Mouse (Mus musculus): ENCODE measurements around the gene Kdm6b. TPM values are rescaled to one million over a fixed set of nuclear protein-coding genes. Genes with fewer than 3 reads are reported as not detected.
A peak's percentile ranks its signal among the peaks of the same experiment; 100 is the strongest.
"Not testable (repeated sequence)": the region's sequence is repeated elsewhere in the genome, so short reads cannot be mapped to it uniquely, and the experiment has no call there.

The Kdm6b gene
- polyA plus RNA-seq, 1 experiment from 2014 or later: 26.2 TPM

DNA sequence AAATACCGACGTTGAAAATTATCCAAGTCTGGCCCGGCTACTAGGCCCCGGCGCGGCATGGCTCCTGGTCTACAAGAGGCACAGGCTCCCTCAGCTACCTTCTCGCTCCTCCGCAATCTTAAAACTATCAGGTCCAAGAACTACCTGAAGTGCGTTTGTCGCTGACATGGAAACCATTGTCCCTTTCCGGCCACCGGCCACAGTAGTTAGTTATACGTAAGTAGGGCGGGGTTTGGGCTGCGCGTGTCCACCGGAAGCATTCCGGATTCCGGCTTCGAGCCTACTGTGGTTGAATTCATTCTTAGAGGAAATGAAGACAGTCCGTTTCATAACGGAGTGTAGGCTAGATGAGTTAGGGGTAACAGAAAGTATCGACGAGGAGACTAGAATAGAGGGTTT is 18.2 kb downstream of the Kdm6b start, which contains the start of the genes Naa38 and Cyb5d1:
Naa38 (plus strand) TSS at position 253 of the 399 bp plus-strand sequence.
Cyb5d1 (minus strand) TSS at position 397 of the 399 bp plus-strand sequence.
- H3K27ac ChIP-seq (replicated peaks; ENCODE audit: low read depth, low read length): peak within 1 kb of the TSS; percentile 74
- not testable (repeated sequence) for H3K36me3 ChIP-seq (replicated peaks; ENCODE audit: control insufficient read depth, insufficient read depth, low read depth, low read length); H3K9me3 ChIP-seq (replicated peaks; ENCODE audit: control insufficient read depth, low read length); H3K4me1 ChIP-seq (ENCODE audit: control insufficient read depth, insufficient read depth, low read length); H3K27me3 ChIP-seq (ENCODE audit: control insufficient read depth, insufficient read depth, low read length)
- peak within 1 kb of the TSS; percentile 78 for H3K9ac ChIP-seq (replicated peaks; ENCODE audit: low read length)
- peak within 1 kb of the TSS; percentile 63 for H3K4me2 ChIP-seq (ENCODE audit: low read depth, low read length)
- H3K4me3 ChIP-seq (ENCODE audit: low read depth, low read length): peak within 1 kb of the TSS; percentile 52
- ATAC-seq (replicated peaks; ENCODE audit: insufficient number of reproducible peaks, low FRiP score, low TSS enrichment, low read depth): peak; percentile 31; the same call in 1 of the 2 replicates
- whole genome bisulfite sequencing: 0% methylated on average over 20 of the region's 24 CpGs
- DNase-seq (ENCODE audit: low spot score): peak; percentile 91

DNA sequence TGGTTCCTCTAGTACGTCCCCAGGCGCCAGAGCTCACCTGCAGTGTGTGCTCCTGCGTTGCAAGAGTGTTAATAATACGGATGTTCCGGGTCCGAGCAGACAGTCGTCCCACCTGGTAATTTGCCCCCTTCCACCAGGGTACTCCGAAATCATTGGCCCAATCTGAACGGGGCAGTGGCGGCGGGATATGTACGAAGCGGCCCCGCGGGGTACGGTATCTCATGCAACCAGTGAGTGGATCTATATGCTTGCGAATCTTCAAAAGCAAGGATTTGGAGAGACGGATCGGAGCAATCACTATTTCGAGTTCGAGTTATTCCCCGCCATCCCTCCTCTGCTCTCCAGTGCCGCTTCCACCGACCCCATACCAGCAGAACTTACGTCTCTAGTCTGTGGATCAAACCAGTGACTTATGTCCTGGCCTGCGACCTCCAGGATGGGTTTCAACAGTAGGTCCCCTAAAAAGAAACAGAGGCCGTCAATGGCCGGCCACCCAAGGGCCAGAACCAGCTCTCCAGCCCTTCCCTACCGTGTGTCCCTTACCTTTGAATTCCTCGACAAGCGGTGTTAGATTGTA is 18.8 kb downstream of the Kdm6b start:
- peak overlapping the region; percentile 52 for H3K4me3 ChIP-seq (ENCODE audit: low read depth, low read length)
- H3K36me3 ChIP-seq (replicated peaks; ENCODE audit: control insufficient read depth, insufficient read depth, low read depth, low read length); H3K27ac ChIP-seq (replicated peaks; ENCODE audit: low read depth, low read length); DNase-seq (ENCODE audit: low spot score); H3K27me3 ChIP-seq (ENCODE audit: control insufficient read depth, insufficient read depth, low read length); H3K4me1 ChIP-seq (ENCODE audit: control insufficient read depth, insufficient read depth, low read length); ATAC-seq (replicated peaks; ENCODE audit: insufficient number of reproducible peaks, low FRiP score, low TSS enrichment, low read depth); H3K9me3 ChIP-seq (replicated peaks; ENCODE audit: control insufficient read depth, low read length): not testable (repeated sequence)
- WGBS: 1% methylated on average over 31 of the region's 31 CpGs
- H3K4me2 ChIP-seq (ENCODE audit: low read depth, low read length): peak overlapping the region; percentile 63
- H3K9ac ChIP-seq (replicated peaks; ENCODE audit: low read length): peak overlapping the region; percentile 78

DNA sequence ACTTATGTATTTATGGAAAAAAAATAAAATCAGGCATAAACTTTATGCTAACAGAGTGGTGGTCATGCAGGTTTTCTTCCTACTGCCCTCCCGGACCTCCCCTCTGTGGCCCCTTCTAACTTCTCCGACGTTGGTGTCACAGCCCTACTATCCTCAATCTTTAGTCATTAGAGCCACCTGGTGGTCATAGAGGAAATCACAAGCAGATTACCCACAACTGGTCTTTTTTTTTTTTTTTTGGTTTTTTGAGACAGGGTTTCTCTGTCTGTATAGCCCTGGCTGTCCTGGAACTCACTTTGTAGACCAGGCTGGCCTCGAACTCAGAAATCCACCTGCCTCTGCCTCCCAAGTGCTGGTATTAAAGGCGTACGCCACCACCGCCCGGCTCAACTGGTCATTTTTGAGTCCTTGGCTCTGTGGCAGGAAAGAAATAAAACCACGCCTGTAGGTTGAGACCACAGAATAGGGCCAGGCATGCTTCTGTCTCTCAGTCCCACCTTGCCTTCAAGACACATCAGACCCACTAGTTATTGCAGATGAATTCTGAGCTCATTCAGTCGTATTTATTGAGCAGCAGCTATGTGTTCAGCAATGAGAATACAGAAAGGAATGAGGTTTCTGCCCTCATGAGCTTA is 23.0 kb downstream of the Kdm6b start:
- H3K27ac ChIP-seq (replicated peaks; ENCODE audit: low read depth, low read length): no peak overlapping the region
- H3K36me3 ChIP-seq (replicated peaks; ENCODE audit: control insufficient read depth, insufficient read depth, low read depth, low read length): no peaks in the 10 kb centered on the region
- no peak overlapping the region for H3K9ac ChIP-seq (replicated peaks; ENCODE audit: low read length)
- no peaks in the 10 kb centered on the region for H3K27me3 ChIP-seq (ENCODE audit: control insufficient read depth, insufficient read depth, low read length)
- no peak overlapping the region for H3K4me3 ChIP-seq (ENCODE audit: low read depth, low read length)
- no peaks in the 10 kb centered on the region; the same call in 1 of the 2 replicates for H3K4me1 ChIP-seq (ENCODE audit: control insufficient read depth, insufficient read depth, low read length)
- DNase-seq (ENCODE audit: low spot score) (peak; percentile 88), ATAC-seq (replicated peaks; ENCODE audit: insufficient number of reproducible peaks, low FRiP score, low TSS enrichment, low read depth) (no peak; the same call in 1 of the 2 replicates)
- WGBS: 45% methylated on average over 10 of the region's 10 CpGs
- H3K4me2 ChIP-seq (ENCODE audit: low read depth, low read length): no peak overlapping the region
- H3K9me3 ChIP-seq (replicated peaks; ENCODE audit: control insufficient read depth, low read length): no peaks in the 10 kb centered on the region

DNA sequence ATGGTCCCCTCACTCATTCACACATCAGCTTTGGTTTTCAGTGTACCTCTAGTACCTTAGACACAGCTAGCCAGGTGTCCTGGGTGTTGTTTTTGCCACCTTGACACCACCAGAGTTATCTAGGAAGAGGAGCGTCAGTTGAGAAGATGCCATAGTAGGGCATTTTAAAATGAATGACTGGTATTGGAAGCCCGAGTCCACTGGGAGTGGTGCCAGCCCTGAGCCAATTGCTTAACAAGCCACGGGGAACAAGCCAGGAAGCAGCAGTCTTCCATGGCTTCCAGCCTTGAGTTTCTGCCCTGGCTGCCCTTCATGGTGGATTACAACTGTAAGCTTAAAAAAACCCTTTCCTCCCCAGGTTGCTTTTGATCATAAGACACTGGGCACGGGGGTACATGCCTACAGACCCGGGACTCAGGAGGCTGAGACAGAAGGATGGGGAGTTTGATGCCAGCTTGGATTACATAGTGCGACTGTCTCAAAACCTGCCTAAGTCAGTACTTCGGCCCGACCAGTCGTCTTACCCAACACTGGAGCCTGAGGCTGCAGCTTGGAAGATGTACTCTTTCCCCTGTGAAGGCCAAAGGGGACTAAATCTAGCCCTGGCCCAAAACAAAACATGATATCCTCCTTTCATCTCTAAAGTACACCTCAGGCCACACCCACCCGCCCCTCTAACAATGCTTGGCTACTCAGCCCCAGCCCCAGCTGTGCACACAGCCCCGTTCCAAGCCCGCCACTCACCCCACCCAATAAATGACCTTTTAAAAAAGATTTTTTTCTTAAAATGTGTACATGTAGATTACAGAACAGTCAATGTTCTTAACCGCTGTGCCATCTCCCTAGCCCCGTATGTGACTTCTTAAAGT is 23.7 kb downstream of the Kdm6b start:
- no peak overlapping the region; the same call in 1 of the 2 replicates for H3K27ac ChIP-seq (replicated peaks; ENCODE audit: low read depth, low read length)
- H3K36me3 ChIP-seq (replicated peaks; ENCODE audit: control insufficient read depth, insufficient read depth, low read depth, low read length): no peaks in the 10 kb centered on the region
- WGBS: 67% methylated on average over 14 of the region's 14 CpGs

DNA sequence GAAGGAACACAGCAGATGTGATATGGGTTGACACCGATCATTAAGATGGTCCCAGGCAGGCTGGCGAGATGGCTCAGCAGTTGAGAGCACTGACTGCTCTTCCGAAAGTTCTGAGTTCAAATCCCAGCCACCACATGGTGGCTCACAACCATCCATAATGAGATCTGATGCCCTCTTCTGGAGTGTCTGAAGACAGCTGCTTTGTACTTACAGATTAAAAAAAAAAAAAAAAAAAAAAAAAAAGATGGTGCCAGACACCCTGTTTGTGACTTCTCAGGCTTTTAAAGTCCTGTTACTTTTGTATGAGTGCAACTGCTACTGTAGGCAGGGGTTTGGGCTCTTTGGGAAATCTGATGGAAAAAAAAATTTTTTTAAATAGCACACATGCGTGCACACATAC is 24.8 kb downstream of the Kdm6b start:
- H3K4me1 ChIP-seq (ENCODE audit: control insufficient read depth, insufficient read depth, low read length): no peaks in the 10 kb centered on the region; the same call in 1 of the 2 replicates
- H3K4me3 ChIP-seq (ENCODE audit: low read depth, low read length): no peak overlapping the region
- no peak overlapping the region for H3K9ac ChIP-seq (replicated peaks; ENCODE audit: low read length)
- H3K4me2 ChIP-seq (ENCODE audit: low read depth, low read length): no peak overlapping the region
- H3K27ac ChIP-seq (replicated peaks; ENCODE audit: low read depth, low read length): no peak overlapping the region
- ATAC-seq (replicated peaks; ENCODE audit: insufficient number of reproducible peaks, low FRiP score, low TSS enrichment, low read depth): no peak
- no peaks in the 10 kb centered on the region for H3K36me3 ChIP-seq (replicated peaks; ENCODE audit: control insufficient read depth, insufficient read depth, low read depth, low read length)
- no peaks in the 10 kb centered on the region for H3K9me3 ChIP-seq (replicated peaks; ENCODE audit: control insufficient read depth, low read length)
- WGBS: 97% methylated on average over 4 of the region's 4 CpGs
- DNase-seq (ENCODE audit: low spot score): no peak
- no peaks in the 10 kb centered on the region for H3K27me3 ChIP-seq (ENCODE audit: control insufficient read depth, insufficient read depth, low read length)

More for the DNA sequence above, 23.7 kb downstream of the Kdm6b start:
- H3K4me2 ChIP-seq (ENCODE audit: low read depth, low read length): no peak overlapping the region
- no peaks in the 10 kb centered on the region; the same call in 1 of the 2 replicates for H3K4me1 ChIP-seq (ENCODE audit: control insufficient read depth, insufficient read depth, low read length)
- H3K27me3 ChIP-seq (ENCODE audit: control insufficient read depth, insufficient read depth, low read length): no peaks in the 10 kb centered on the region
- no peak overlapping the region for H3K9ac ChIP-seq (replicated peaks; ENCODE audit: low read length)
- H3K9me3 ChIP-seq (replicated peaks; ENCODE audit: control insufficient read depth, low read length): no peaks in the 10 kb centered on the region
- DNase-seq (ENCODE audit: low spot score): no peak
- H3K4me3 ChIP-seq (ENCODE audit: low read depth, low read length): no peak overlapping the region
- ATAC-seq (replicated peaks; ENCODE audit: insufficient number of reproducible peaks, low FRiP score, low TSS enrichment, low read depth): 0 out of 2 replicates have a peak, but pooled peaks have one; percentile 38

DNA sequence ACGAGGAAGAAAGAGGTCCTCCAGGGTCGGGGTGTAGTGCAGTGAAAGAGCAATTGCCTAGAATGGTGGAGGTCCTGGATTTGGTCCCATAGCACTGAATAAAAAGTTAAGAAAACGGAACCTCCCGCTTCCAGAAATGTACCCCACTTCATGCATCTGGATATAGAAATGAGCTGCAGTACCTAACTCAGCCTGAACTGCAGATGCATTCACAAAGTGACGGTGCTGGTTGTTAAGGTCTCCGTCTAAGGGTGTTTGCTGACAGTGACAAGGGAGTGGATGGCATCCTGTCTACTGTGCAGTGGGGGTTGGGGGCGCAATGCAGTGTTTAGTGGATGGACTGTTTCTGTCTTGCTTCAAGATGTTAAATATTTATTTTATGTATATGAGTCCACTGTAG is 26.7 kb downstream of the Kdm6b start:
- 80% methylated on average over 7 of the region's 7 CpGs for WGBS
- Histone ChIP-seq H3K4me1 (ENCODE audit: control insufficient read depth, insufficient read depth, low read length) (no peaks in the 10 kb centered on the region; the same call in 1 of the 2 replicates), H3K27ac (replicated peaks; ENCODE audit: low read depth, low read length) (no peak overlapping the region), H3K4me2 (ENCODE audit: low read depth, low read length) (no peak overlapping the region), H3K36me3 (replicated peaks; ENCODE audit: control insufficient read depth, insufficient read depth, low read depth, low read length) (no peaks in the 10 kb centered on the region), H3K9me3 (replicated peaks; ENCODE audit: control insufficient read depth, low read length) (no peaks in the 10 kb centered on the region), H3K9ac (replicated peaks; ENCODE audit: low read length) (no peak overlapping the region), H3K4me3 (ENCODE audit: low read depth, low read length) (no peak overlapping the region), H3K27me3 (ENCODE audit: control insufficient read depth, insufficient read depth, low read length) (no peaks in the 10 kb centered on the region)
- ATAC-seq (replicated peaks; ENCODE audit: insufficient number of reproducible peaks, low FRiP score, low TSS enrichment, low read depth): no peak
- no peak for DNase-seq (ENCODE audit: low spot score)

DNA sequence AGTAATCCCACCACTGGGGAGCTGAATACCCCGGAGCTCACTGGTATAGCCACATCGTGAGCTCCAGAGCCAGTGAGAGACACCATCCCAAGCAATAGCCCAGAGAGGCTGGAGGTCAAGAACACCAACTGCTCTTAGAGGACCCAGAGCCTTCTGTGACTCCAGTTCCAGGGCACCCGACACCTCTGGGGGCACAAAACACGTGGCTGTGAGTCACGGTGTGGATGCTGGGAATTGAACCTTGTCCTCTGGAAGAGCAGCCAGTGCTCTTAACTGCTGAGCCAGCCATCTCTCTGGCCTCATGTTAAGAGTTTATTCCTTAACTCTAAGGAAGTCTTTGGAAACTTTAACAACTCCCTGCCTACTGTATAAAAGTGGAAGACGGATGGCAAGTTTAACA is 28.5 kb downstream of the Kdm6b start:
- H3K27me3 ChIP-seq (ENCODE audit: control insufficient read depth, insufficient read depth, low read length): no peaks in the 10 kb centered on the region
- no peak for ATAC-seq (replicated peaks; ENCODE audit: insufficient number of reproducible peaks, low FRiP score, low TSS enrichment, low read depth)

More for the DNA sequence above, 28.5 kb downstream of the Kdm6b start:
- DNase-seq (ENCODE audit: low spot score): no peak
- Histone ChIP-seq H3K27ac (replicated peaks; ENCODE audit: low read depth, low read length) (no peak overlapping the region), H3K9me3 (replicated peaks; ENCODE audit: control insufficient read depth, low read length) (no peaks in the 10 kb centered on the region), H3K36me3 (replicated peaks; ENCODE audit: control insufficient read depth, insufficient read depth, low read depth, low read length) (no peaks in the 10 kb centered on the region), H3K4me3 (ENCODE audit: low read depth, low read length) (no peak overlapping the region), H3K4me1 (ENCODE audit: control insufficient read depth, insufficient read depth, low read length) (no peaks in the 10 kb centered on the region; the same call in 1 of the 2 replicates), H3K4me2 (ENCODE audit: low read depth, low read length) (no peak overlapping the region), H3K9ac (replicated peaks; ENCODE audit: low read length) (no peak overlapping the region)
- WGBS: 78% methylated on average over 6 of the region's 6 CpGs
